Mouse (Mus musculus) inflammation-experienced regulatory T-cells (primary cell): ENCODE data around the gene Kcnk3. TPM values are rescaled to one million over a fixed set of nuclear protein-coding genes. Genes with fewer than 3 reads are reported as not detected.

ENCODE experiments used
- polyA plus RNA-seq, 2 experiments: library from polyadenylated mRNA; unstranded; fragments of 100-300 nt; shearing (Covaris generic); gene quantifications; one replicate each; pipeline ENCODE4 v1.2.1; 2017

The Kcnk3 gene
- polyA plus RNA-seq = 1 to 10 TPM in 1 of 2 experiments, under 1 TPM in 1; 0.17 to 1.4 TPM

DNA sequence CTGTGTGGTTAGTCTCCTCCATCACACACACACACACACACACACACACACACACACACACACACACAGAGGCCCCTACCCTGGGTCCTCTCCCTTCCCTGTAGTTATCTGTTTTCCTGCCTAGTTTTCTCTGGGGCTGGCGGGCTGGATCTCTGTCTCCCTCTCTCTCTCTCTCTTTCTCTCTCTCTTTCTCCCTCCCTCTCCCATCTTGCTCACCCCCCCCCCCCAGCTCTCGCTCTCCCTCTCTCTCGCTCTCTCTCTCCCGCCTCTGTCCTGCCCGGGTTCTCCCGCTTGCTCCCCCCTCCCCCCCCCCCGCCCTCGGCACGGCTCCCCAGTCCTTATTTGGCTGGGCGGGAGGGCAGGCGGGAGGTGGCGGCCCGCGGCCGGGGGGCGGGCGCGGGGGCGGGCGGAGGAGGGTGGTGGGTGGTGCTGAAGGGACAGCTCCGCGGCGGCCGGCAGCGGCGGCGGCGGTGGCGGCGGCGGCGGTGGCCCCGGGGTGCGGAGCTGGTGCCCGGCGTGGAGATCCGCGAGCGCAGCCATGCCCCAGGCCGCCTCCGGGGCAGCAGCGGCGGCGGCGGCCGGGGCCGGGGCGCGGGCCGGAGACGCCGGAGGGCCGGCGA, at the start of gene Kcnk3:
Gene Kcnk3 (plus strand): TSS at position 490 of the 620 bp plus-strand sequence.

DNA sequence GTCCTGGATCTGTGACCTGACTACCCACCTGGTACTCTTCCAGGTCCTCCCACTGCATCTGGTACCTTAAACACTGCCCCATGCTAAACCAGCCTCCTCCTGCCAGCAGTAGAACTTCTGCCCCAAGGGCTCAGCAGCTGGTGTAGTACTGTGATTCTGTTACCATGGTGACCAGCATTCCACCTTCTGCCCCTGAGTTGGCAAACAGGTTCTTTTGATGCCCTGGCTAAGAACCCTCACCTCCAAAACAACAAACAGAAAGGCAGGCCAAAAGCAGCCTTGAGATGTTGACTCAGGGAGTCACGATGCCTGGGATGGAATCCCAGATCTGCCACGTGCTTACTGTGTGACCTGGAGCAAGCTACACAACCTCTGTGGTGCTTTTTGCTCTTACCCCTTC, 42.3 kb upstream of the Kcnk3 start, which contains the start of gene Cib4:
Gene Cib4 (minus strand): TSS at position 139 of the 400 bp plus-strand sequence.

DNA sequence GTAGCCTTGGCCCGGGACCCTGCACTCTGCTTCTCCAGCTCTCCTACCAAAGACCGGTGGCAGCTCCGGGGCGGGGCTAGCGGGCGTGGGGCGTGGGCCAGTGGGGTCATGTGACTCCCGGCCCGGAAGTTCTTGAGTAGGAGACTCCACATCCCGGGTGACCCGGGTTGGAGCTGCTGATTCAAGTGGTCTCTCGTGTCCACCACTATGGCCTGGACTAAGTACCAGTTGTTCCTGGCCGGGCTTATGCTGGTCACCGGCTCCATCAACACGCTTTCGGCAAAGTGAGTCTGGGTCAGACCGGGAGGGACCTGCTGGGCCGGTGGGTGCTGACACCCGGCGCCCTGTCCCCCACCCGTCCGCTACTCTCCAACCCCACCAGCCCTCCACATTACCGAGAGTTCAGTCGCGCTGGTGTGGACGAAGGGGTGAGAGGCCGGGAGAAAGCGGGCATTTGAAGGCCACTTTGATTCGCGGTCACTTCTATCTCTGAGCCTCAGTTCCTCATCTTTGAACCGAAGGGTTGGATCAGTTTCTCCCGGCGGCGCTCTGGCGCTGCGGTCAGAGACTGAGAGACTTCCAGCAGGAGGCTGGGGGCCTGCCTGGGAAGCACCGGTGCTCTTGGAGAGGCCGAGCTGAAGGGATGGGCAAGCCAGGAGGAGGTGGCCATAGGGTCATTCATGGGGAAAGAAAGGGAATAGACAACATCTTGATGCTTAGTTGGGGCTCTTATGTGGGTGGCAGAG, 60.0 kb downstream of the Kcnk3 start, which contains the start of gene Slc35f6:
Gene Slc35f6 (plus strand): TSS at position 119 of the 746 bp plus-strand sequence.

DNA sequence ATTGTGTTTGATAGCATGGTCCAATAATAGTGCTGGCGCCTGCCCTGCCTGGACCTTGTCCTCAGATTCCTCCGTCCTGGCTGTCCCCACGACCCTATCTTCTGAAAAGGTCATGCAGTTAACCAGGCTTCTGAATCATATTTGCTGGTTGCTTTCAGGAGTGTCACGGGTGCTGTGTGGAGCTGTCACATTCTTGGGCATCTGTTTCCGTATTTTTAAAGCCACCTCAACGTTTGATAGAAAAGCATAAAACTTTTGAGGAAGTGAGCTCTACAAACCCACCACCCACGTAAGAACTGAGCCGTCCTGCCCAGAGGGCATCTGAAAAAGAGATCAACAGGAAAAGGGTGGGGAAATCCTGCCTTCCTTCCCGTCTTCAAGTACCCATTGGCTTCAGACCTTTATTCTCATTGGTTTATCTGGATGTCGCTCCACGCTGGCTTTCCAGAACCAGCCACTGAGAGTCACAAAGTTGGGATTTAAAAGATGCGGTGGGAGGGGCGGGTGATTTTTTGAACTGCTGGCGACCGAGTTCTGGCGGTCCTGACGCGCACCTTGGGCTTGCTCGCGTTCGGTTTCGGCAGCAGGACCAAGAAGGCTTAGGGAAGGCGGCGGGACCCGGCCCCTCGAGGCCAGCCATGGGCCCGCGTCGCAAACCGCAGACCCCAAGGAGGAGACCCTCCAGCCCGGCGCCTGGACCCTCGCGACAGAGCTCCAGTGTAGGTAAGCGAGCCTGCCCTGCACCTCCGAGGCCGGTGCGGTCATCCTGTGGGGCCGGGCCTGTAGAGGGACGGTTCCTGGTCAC, 78.6 kb downstream of the Kcnk3 start, which contains the start of gene Cenpa:
Gene Cenpa (plus strand): TSS at position 387 of the 805 bp plus-strand sequence.

Other genes starting within 250 kb of the Kcnk3 start
- under 1 TPM in 1 of 2 experiments, not detected in 1; 0.06 TPM for gene Otof, start 126.2 kb upstream of the Kcnk3 start, polyA plus RNA-seq
- not detected for gene 1700001C02Rik, start 122.1 kb upstream of the Kcnk3 start, polyA plus RNA-seq
- not detected for gene Cib4, start 42.3 kb upstream of the Kcnk3 start, polyA plus RNA-seq
- gene Slc35f6, start 59.8 kb downstream of the Kcnk3 start, polyA plus RNA-seq = 10 to 100 TPM; 17.4 to 28.8 TPM
- gene Cenpa, start 78.6 kb downstream of the Kcnk3 start, polyA plus RNA-seq = 10 to 100 TPM; 35.5 to 70.8 TPM
- gene Dpysl5, start 123.4 kb downstream of the Kcnk3 start, polyA plus RNA-seq = under 1 TPM in 1 of 2 experiments, not detected in 1; 0.86 TPM
- gene Mapre3, start 226.5 kb downstream of the Kcnk3 start, polyA plus RNA-seq = 10 to 100 TPM in 1 of 2 experiments, 1 to 10 TPM in 1; 6.2 to 12.6 TPM